Mouse (Mus musculus): Measurements from ENCODE around the gene Ppp4r1.

- no peak for TF ChIP-seq CTCF (IDR thresholded peaks at IDR 0.05; ENCODE audit: low read depth)
- no peak for TF ChIP-seq EP300 (optimal IDR thresholded peaks at IDR 0.05)
Observed at GRCm38 (mm10) chr17:65749803-65750202, 32.6 kb upstream of the Ppp4r1 start.

All from stomach, postnatal 0 days (tissue).